Mouse (Mus musculus): ENCODE results near the gene St5.

Gene St5

DNA sequence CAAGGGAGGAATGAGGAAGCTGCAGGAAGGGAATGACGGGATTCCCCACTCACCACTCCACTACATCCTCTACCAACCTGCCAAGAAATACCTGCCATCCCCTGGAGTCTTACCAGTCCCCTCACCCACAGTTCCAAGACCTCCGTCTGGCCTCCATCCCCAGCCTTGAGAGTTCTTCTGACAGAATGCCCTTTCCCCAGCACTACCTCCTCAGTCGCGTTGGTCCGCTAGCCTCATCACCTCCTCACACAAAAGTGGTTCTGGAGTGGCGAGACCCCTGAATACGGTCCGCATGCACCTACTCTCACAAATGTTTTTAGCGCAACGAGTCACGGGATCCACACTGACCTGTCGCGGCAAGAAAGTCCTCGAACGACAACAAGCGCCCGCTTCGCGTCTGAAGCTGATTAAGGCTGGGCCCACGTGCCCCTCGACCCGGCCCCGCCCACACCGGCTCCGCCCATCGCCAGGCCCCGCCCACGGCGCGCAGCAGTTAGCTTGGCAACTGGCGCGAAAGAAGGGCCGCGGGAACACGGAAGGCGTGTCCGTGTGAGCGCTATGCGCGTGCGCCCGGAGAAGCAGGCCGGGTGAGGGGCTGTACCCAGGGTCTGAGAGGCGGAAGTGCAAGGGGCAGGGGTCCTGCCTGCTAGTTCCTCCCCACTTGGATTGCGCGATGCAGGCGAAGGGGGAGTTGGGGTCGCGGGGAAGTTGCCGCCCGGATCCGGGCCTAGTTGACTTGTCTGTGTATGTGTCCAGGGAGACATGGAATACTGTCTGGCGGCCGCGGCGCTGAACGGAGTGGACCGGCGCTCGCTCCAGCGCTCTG, at the start of gene St5, which contains the start of gene Akip1:
St5 (minus strand) TSS at position 416 of the 826 bp plus-strand sequence.
Akip1 (plus strand) TSS at position 501 of the 826 bp plus-strand sequence.
- in situ Hi-C loops (cut with MboI), result no loop called here

DNA sequence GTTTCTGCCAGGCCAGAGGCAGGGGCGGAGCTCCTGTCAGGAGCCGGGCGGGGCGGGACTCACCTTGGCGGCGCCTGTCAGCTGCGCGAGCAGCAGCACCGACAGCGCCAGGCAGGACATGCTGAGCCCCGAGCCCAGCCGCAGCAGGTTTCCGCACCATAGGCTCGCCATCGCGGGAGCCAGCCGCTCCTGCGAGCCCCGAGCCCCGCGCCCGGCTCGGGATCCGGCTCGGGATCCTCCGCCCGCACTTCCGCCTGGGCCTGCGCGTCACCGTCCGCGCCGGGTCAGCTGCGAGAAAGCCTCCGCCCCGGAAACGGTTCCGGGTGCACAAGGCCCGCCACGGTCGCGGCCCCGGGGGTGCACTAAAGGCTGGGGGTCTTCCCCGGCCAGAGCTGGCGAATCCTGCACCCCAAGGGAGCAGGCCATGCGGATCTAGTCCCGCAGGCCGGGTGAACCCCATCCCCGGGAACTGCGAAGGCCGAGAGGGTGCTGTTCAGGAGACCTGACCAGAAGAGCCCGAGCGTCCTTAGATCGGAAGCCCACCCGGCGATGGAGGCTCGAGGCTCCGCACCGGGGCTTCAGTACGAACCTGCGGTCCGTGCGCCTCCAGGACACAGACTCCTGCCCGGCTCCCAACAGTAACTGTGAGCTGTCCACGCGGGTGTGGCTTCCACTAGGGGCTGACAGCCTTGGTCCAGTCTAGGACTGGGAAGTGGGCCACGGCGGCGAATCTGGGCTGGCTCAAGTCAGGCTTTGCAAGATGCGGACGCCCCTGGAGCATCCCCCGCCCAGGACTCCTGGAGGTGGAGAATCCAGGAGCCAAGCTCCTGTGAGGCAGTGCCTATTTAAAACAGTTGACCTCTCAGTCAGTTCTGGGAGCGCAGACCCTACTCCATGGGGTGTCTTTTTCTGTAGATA, 48.9 kb upstream of the St5 start, which contains the start of gene Tmem9b:
Tmem9b (minus strand) TSS at position 868 of the 918 bp plus-strand sequence.
- in situ Hi-C loops (cut with MboI), result no loop called here

DNA sequence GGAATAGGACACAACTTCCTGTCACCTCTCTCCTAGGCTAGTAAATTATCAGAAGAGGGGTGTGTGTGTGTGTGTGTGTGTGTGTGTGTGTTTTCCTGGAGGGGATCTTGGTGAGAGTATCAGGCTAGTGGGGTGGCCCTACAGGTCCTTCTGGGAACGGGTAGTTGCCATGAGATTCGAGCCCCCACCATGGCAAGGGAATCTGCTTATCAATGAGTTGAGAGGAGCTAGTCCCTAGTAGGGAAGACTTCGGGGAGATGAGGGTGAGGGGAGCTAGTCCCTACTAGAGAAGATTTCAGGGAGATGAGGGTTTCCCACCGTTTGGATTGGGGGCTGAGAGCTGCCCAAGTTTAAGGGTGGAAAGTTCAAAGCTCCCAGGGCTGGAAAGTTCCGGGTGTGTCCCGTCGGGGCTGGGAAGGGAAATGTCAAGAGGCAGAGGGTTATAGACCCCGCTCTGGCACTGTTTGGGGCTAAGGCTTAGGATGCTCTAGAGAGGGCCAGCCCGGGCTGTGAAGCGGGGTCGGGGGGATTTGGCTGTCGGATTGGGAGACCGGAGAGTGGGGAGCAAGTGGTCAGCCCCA, 48.1 kb upstream of the St5 start:
- in situ Hi-C loops (cut with MboI), result no loop called here

- in situ Hi-C loops (cut with MboI), result no loop called here
Measured at GRCm38 (mm10) chr7:109747747-109748146, 44.3 kb upstream of the St5 start.

DNA sequence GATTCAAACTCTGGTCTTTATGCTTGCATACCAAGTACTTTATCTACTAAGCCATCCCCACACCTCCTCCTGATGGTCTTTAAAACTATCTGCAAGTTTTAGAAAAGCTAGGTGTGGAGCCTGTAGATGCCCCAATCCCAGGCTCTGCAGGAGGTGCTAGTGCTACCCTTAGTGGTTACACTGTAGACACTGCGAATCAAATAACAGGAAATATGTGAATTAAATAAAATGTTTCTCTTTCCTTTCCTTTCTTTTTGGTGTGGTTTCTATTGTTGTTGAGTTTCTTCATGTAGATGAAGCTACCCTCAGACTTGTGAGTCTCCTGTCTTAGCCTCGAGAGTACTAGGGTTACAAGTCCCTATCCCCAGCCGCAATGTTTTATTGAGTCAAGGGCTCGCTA, 38.3 kb upstream of the St5 start:
- in situ Hi-C loops (cut with MboI), result no loop called here

DNA sequence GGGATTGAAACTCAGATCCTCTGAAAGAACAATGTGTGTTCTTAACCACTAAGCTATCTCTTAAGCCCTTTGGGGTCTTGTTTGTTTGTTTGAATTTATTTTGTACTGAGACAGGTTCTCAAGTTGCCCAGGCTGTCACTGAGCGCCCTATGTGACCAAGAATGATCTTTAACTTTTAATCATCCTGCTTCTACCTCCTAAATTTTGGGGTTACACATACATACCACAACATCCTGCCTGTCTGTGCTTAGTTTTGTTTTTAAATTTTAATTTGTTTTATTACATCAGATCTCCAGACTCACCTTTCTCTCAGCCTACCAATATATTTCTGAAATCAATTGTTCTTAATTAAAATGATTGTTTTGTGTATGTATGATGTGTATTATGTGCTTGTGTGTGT, 37.7 kb upstream of the St5 start:
- in situ Hi-C loops (cut with MboI), result no loop called here

DNA sequence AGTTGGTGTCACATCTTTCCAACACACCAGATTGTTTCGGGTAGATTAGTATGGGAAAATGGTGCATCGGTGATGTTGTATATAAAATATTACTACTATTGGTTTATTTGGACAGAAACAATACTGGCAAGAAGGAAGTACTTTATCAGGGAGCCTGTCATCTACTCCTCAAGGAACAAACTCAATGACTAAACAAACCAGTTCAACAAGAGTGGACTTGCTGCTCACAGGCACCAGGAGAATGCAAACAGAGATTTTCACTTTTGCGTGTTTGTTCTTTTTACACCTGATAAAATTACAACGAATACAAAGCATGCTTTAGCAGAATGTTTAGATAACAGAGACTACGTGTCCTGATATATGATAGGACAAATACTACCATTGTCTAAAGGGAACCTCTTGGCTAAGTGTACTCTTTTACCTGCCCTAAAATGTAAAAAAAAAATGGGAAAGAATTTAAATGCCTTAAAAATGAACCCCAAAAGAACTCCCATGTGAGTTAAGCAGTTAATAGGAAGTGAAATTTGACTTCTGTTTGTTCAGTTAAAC, 36.5 kb upstream of the St5 start:
- in situ Hi-C loops (cut with MboI), result no loop called here

- in situ Hi-C loops (cut with MboI), result no loop called here
Measured at GRCm38 (mm10) chr7:109734806-109735205, 31.4 kb upstream of the St5 start.

DNA sequence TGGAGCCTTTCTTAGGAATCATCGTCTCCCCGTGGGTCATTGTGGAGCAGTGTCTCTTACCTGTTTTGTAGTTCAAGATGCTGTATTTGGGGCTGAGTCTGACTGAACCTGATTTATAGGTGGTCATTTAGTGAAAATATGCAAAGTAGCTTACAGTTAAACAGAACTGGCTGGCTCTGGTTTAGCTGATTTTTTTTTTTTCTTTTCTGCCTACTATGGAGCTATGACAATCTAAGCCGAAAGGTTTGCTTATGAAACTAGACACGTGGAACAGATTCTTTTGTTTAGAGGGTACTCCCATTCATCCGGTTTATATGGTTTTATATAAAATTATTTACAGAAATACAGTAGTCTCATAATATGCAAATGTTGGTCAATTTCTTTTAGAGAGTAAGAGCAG, 28.2 kb upstream of the St5 start, which contains the start of gene Ascl3:
Ascl3 (minus strand) TSS at position 101 of the 400 bp plus-strand sequence.
- in situ Hi-C loops (cut with MboI), result no loop called here

DNA sequence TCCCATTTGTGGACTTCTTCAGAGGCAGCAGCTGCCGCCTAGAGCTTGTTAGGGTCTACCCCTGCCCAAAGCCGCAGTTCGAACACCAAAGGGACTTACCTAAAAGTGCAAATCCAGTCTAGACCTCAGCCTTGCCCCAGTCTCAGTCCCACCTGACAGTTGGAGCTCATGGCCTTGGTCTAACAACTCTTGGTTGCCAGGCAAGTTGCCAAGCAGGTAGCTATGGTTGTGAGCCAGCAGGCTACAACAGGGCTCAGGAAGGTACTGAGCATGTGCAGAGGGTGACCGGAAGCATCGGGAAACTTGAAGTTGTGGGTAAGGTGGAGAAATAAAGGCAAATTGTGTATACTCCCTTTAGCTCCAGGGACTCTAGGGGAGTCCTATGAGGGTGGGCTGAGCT, 20.3 kb upstream of the St5 start, which contains the start of gene BC051019:
BC051019 (minus strand) TSS at position 154 of the 400 bp plus-strand sequence.
- in situ Hi-C loops (cut with MboI), result no loop called here

DNA sequence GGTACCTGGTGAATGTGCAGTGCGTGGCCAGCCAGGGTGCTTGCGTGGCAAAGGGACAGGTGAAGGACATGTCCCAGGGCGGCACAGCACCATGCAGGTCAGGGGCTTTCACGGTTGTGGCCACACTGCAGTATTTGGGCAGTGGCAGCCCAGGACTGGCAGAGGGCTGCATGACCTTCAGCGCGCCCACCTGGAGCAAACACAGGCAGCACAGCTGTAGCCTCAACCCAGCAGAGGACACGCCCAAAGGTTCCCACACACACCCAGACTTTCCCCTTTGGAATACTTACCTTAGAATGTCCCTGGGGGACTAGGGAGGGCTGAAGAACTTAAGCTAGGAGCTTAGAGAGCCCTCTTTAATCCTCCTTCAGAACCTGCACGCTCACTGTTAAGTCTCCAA, 19.7 kb upstream of the St5 start:
- in situ Hi-C loops (cut with MboI), result no loop called here

DNA sequence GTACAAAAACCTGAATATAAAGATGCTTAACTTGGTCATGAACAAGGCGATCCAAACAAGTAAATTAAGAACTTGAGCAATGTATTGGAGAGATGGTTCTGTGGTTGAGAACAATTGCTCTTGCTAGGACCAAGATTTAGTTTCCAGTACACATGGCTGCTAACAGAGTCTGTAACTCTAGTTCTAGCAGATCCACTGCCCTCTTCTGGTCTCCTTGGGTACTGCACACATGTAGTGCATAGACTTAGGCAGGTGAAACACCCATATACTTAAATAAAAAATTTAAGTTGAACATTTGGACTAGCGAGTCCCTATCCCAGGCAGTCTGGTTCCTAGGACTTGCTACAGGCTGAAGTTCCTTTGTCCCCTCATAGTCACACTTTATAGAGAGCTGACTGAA, 19.2 kb upstream of the St5 start:
- in situ Hi-C loops (cut with MboI), result no loop called here

GRCm38 (mm10) chr7:109719286-109719685, 15.9 kb upstream of the St5 start:
- in situ Hi-C loops (cut with MboI), result no loop called here

GRCm38 (mm10) chr7:109713434-109713982, 10.1 kb upstream of the St5 start:
- in situ Hi-C loops (cut with MboI), result no loop called here

DNA sequence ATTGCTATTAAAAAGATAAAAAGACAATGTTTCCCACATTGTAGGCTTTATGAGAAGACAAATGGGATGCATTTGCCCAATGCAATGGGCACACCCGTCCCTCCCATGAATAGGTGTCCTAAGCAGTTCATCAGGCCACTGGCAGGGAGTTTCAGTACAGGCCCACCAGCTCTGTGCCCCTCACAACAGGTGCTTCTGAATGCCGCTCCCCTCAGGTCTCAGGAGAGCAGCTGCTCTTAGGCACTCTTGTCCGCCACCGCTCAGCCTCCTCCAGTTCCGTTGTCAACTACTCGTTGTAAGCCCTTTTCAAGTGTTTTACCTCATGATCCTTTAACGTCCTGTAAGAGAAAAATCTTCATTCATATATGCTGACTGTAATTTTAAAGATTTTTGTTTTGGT, 8.8 kb upstream of the St5 start:
- in situ Hi-C loops (cut with MboI), result no loop called here

GRCm38 (mm10) chr7:109710069-109710468, 6.7 kb upstream of the St5 start:
- in situ Hi-C loops (cut with MboI), result no loop called here

- in situ Hi-C loops (cut with MboI), result no loop called here
Measured at GRCm38 (mm10) chr7:109708961-109709382, 5.6 kb upstream of the St5 start.

DNA sequence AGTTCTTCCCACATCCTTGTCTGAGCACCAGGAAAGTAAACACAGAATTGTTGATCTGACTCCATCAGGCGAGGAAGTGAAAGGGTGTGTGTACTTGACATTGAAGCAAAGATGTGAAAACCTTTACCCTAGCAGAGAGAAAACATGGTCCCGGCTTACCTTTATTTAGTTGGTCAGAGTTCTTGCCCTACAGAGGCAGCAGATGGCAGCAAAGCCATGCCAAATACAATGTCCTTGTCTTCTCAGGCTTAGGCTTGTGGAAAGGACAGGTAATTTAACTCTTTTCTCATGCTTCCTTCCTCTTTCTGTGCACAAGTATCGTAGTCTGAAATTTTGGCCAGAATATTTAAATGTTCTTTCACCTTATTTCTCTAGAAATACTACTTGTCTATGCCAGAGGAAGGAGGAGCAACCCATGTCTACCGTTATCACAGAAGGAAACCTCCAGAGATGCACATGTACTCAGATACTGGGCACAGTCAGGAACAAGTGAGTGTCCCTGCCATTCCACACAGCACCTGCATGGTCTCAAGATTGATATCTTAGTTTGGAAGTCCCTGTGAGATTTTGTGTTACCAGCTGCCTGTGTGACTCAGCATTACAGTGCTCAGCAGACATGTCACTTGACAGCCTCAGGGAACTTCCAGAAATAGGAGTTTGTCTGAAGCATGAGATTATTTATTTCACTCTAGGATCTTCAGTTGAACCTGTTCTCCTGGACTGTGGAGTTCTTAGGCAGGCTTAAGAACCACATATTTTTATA, 3.8 kb upstream of the St5 start:
- in situ Hi-C loops (cut with MboI), result no loop called here

DNA sequence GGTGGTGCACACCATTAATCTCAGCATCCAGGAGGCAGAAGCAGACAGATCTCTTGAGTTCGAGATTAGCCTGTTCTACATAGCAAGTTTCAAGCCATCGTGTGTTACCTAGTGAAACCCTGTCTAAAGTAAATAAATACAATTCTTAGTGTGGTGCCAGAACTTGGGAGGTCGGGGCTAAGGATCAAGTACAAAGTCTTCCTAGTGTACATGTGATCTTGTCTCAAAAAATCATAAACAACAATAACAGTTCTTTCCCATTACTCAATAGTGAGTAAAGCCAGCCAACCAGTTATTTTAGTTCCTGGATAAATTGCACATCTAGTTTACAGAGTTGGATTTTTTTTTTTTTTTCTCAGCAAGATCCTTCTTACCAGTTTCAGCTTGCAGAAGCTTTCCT, 1.1 kb upstream of the St5 start:
- in situ Hi-C loops (cut with MboI), result no loop called here

DNA sequence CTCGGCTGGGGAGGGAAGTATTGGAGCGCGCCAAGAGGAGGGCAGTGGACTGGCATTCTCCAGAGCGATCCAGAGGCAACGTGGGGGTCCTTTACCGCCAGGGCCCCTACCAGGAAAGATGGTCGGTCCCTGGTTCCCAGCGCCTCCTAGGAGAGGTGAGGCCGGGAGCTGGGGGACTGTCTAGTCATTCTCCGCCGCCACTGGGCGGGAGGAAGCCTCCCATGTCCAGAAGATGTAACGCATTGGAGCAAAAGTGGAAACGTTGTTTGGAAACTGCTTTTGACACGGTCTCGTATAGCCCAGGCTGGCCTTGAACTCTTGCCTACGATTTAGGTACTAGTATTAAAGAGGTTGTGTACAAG, 592 bp upstream of the St5 start:
- in situ Hi-C loops (cut with MboI), result no loop called here

- in situ Hi-C loops (cut with MboI), result no loop called here
Measured at GRCm38 (mm10) chr7:109702721-109703120, 684 bp downstream of the St5 start.

Data from mature B cell (primary cell).